Mouse (Mus musculus): ENCODE data around the gene Pex13.
"Not testable (repeated sequence)": the region's sequence is repeated elsewhere in the genome, so short reads cannot be mapped to it uniquely, and the experiment has no call there.

The Pex13 gene

DNA sequence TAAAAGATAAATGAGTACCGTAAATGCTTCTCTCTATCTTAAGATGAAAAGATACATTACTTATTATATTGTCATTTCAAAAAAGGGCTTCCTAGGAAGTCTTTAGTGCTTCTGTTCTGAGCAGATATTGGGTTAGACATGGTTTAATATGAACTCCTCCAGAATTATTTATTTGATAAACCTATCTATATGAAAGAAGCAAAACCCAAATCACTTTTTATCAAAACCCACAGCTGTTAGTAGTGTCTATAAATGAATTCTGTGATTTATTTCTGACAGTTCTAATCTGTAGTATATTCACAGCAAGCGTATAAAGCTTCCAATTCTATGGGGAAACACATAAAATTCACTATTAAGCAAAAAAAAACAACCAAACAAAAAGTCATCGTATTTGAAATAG lies 17.9 kb downstream of the Pex13 start:
- DNase-seq (ENCODE audit: low read depth, low spot score) = no peak

DNA sequence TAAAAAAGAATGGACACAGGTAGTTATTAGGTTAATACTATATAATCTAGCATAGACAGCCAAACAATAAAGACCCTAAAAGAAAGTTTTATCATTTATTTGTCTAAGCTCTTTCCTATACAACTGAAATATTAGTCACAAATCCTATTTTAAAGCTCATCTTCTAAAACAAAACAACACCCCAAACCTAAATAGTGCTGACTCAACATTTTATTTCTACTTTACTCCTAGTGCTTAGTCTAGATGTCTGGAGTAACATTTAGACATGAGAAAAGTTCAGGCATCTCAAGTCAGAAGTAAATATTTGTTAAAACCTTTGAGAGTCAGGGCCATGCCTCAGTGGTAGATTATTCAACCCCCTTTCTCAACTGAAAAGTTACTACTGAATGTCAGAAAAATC lies 18.3 kb downstream of the Pex13 start:
- no peak for DNase-seq (ENCODE audit: low read depth, low spot score)

DNA sequence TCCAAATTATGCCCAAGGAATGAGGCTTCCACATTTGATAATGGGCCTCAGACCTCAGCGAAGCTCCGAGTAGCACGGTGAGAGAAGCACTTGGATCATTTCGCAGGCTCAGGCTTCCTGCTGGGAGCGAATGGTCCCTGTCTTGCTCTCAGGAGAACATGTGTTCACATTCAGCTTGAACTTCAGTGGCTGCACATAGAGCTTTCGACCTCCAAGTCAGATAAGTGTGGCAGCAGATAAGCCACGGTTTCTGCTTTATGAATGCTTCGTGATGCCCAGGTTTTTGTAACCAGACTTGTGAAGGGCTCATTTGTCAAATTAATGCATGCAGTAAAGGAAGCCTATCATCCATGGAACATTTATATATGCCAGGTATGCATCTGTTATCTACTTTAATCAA lies 31.2 kb downstream of the Pex13 start:
- no peak for DNase-seq (ENCODE audit: low read depth, low spot score)

DNA sequence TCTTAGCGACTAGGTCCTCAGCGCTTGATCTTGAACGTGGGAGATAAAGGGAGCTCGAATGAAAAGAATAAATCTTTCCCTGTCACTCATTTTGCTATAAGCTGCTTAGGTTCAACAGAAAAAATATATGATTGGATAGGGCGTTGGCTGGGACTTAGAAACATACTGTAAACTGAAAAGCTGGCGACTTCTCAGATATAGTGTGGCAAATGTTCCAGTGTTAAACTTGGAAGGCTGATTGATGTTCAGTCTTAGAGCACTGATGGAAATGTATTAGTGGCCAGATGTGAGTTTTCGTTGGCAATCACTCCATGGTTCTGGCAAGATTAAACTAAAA lies 31.9 kb downstream of the Pex13 start:
- no peak for DNase-seq (ENCODE audit: low read depth, low spot score)

DNA sequence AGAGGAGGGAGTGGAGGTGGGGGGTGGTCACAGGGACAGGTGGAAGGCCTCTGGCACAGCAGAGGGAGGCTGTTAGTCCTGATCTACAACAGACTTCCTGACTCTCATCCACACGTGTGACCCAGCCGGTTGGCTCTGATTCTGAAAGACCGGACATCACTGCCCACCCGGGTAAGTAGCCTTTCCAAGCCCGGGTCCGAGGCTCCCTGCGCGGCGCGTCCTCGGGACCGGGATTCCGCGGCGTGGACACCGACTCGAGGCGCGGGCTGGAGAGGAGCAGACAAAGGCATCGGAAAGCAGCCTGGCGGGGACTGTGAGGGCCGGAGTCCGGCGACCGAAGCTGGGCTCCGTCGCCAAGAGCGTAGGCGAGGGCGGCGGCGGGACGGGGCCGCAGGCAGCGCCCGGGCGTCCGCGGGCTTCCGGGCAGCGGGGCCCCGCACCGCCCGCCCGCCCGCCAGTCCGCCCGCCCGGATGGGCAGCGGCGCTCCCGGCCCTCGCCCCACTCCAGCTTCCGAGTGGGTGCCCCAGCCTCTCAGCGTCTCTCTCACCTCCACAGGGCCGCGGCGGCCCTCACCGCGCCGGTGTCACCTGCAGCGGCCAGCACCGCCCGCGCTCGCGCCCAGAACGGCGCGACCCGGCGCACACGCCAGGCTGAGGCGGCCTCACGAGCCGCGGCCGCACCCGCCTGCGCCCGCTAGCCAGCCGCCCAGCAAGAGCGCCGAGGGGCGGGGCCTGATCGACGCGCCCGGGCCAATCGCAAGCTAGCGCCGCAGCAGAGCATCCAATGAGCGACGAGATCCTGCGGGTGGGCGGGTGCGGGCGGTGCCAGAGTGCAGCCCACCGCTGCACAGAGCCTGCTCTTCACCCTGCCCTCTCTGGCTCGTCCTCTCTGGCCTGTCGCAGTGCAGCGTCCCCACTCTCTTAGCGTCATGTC lies 32.5 kb downstream of the Pex13 start, which contains the start of gene 0610010F05Rik:
Gene 0610010F05Rik (minus strand): TSS at position 695 of the 934 bp plus-strand sequence.
- peak; percentile 98 for DNase-seq (ENCODE audit: low read depth, low spot score)

DNA sequence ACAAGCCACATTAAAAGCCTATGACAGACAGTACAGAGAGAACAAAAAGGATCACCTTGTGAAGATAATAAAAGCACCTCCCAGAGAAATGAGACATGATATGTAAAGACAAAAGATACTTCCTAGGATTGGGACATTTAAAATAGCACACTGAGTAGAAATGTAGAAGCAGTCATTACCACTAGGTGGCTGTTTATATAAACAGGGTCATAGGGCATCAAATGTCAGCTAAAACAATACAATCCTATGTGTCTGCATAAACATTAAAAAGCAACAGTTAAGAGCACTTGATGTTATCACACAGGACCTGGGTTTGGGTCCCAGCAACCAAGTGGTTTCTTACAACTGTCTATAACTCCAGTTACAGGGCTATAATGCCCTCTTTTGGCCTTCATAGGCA lies 35.1 kb downstream of the Pex13 start:
- no peak for DNase-seq (ENCODE audit: low read depth, low spot score)

DNA sequence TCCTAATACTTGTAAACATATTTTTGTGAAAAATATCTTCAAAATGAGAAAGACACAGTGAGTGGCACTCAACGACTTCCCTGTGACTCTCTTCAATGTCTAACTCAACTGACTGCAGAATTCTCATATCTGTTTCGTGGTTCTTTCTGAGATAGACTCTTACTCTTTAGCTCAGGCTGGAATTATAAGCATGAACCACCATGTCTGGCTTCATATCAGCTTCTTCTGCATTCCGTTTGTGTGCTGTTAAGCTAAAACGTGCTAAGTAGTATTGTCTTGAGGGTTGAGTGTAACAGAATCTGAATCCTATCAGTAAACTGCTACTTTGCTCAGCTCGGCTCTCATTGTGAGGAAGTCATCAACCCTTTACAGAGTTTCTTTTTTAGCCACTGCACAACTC lies 46.8 kb downstream of the Pex13 start:
- DNase-seq (ENCODE audit: low read depth, low spot score) = no peak

DNA sequence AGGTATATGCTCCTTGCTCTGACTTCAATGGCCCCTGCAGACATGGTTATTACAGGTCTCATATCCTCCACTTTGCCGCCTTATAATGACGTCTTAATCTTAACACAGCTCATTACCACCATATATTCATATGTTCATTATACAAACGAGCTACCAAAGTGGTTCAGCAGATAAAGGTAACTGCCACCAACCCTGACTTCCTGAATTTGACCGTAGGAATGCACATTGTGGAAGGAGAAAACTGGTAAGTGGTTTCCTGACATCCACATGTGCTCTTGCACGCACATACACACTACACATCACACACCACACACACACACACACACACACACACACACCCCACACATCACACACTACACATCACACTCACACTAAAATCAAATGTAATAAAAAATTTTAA lies 51.2 kb downstream of the Pex13 start:
- DNase-seq (ENCODE audit: low read depth, low spot score) = no peak

DNA sequence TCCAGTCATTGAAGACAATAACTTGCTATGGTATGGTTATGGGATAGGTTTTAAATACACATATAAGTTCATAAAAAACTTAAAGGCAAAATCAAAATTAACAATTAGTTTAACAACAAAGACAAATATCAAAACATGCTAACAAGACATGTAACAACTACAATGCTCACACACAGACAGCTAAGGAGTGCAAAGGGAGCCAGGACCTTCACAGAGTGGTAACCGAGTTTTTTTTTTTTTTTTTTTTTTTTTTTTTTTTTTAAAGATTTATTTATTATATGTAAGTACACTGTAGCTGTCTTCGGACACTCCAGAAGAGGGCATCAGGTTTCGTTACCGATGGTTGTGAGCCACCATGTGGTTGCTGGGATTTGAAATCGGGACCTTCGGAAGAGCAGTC lies 58.5 kb downstream of the Pex13 start:
- DNase-seq (ENCODE audit: low read depth, low spot score) = not testable (repeated sequence)

All from ZHBTc4 (cell line).